In genomic region chr13:112987532-112987943, GRCm38 (mm10) we compare ENCODE assay signal across 8 mouse cellular contexts. TPM values are rescaled to one million over a fixed set of nuclear protein-coding genes. Genes with fewer than 3 reads are reported as not detected.
A peak's percentile ranks its signal among the peaks of the same experiment; 100 is the strongest.
DNase-seq lines count a peak whose midpoint lies in the region; ATAC-seq and TF ChIP-seq lines count a peak whose summit lies in the region.

Gene Ccno, plus strand, starts transcription at chr13:112987802.

- TF ChIP-seq CTCF in bone marrow, adult 2 months (IDR thresholded peaks at IDR 0.05; ENCODE audit: control insufficient read depth, insufficient read depth, low read length): no peak

- peaks cover 67% of the 10 kb centered on the region for H3K27me3 ChIP-seq in embryonic facial prominence, embryonic 15.5 days
- peaks cover 73% of the 10 kb centered on the region for H3K27me3 ChIP-seq in limb, embryonic 13.5 days
- H3K27me3 ChIP-seq in midbrain, embryonic 16.5 days (ENCODE audit: control insufficient read depth, insufficient read depth, low read depth, low read length): peaks cover 39% of the 10 kb centered on the region

- peak within 1 kb of the TSS; percentile 84 for H3K4me3 ChIP-seq in bone marrow, adult 2 months (replicated peaks; ENCODE audit: control insufficient read depth, low read depth, low read length)
- H3K4me3 ChIP-seq in embryonic facial prominence, embryonic 15.5 days (replicated peaks): peak within 1 kb of the TSS; percentile 54
- peak within 1 kb of the TSS; percentile 56 for H3K4me3 ChIP-seq in limb, embryonic 13.5 days
- peak within 1 kb of the TSS; percentile 65 for H3K4me3 ChIP-seq in midbrain, embryonic 16.5 days (ENCODE audit: low read depth, low read length)

- peak; percentile 75; the same call in 1 of the 2 replicates for TF ChIP-seq POLR2A in bone marrow, adult 2 months (IDR thresholded peaks at IDR 0.05; ENCODE audit: borderline replicate concordance, control insufficient read depth, low read depth, low read length)

- 1% methylated on average over 47 of the region's 47 CpGs for WGBS in bone marrow, adult 2 months
- WGBS in embryonic facial prominence, embryonic 15.5 days: under 1% methylated on average over 47 of the region's 47 CpGs
- WGBS in limb, embryonic 13.5 days: 0% methylated on average over 44 of the region's 47 CpGs
- WGBS in midbrain, embryonic 16.5 days: 2% methylated on average over 35 of the region's 47 CpGs

- H3K4me2 ChIP-seq in embryonic facial prominence, embryonic 15.5 days (replicated peaks): peak within 1 kb of the TSS; percentile 99
- H3K4me2 ChIP-seq in limb, embryonic 13.5 days (replicated peaks): peak within 1 kb of the TSS; percentile 94
- H3K4me2 ChIP-seq in midbrain, embryonic 16.5 days (ENCODE audit: low read length): peak within 1 kb of the TSS; percentile 98

- DNase-seq in A20 (ENCODE audit: low read depth, low spot score): peak; percentile 94
- DNase-seq in heart, adult 8-10 months (ENCODE audit: low spot score): peak; percentile 88
- peak; percentile 96 for DNase-seq in kidney, adult 9 months
- peak; percentile 41 to 79 for DNase-seq in spleen, postnatal 10 days (ENCODE audit: low spot score in 2 of 2)

- H3K27ac ChIP-seq in bone marrow, adult 2 months (ENCODE audit: control insufficient read depth, insufficient read depth, low read depth, low read length, poor library complexity): peak within 1 kb of the TSS; percentile 80
- no peak within 1 kb of the TSS for H3K27ac ChIP-seq in embryonic facial prominence, embryonic 15.5 days (replicated peaks)
- no peak within 1 kb of the TSS for H3K27ac ChIP-seq in limb, embryonic 13.5 days
- no peak within 1 kb of the TSS for H3K27ac ChIP-seq in midbrain, embryonic 16.5 days (ENCODE audit: low read length)

- peaks cover 5% of the 10 kb centered on the region; the same call in 1 of the 2 replicates for H3K4me1 ChIP-seq in bone marrow, adult 2 months (ENCODE audit: control insufficient read depth, insufficient read depth, low read length)
- peaks cover 41% of the 10 kb centered on the region for H3K4me1 ChIP-seq in embryonic facial prominence, embryonic 15.5 days
- H3K4me1 ChIP-seq in limb, embryonic 13.5 days: peaks cover 46% of the 10 kb centered on the region
- peaks cover 28% of the 10 kb centered on the region for H3K4me1 ChIP-seq in midbrain, embryonic 16.5 days (ENCODE audit: control insufficient read depth, insufficient read depth, low read length)

- peak; percentile 98 for ATAC-seq in embryonic facial prominence, embryonic 15.5 days (ENCODE audit: insufficient number of reproducible peaks, low FRiP score, low TSS enrichment, low read depth)
- ATAC-seq in limb, embryonic 13.5 days (ENCODE audit: low FRiP score, low read depth): peak; percentile 98
- ATAC-seq in midbrain, embryonic 16.5 days: peak; percentile 96

- H3K9me3 ChIP-seq in embryonic facial prominence, embryonic 15.5 days (replicated peaks): no peaks in the 10 kb centered on the region
- no peaks in the 10 kb centered on the region for H3K9me3 ChIP-seq in limb, embryonic 13.5 days
- no peaks in the 10 kb centered on the region for H3K9me3 ChIP-seq in midbrain, embryonic 16.5 days (replicated peaks; ENCODE audit: control insufficient read depth, low read length, poor library complexity, severe bottlenecking)

- H3K9ac ChIP-seq in embryonic facial prominence, embryonic 15.5 days: peak within 1 kb of the TSS; percentile 46
- peak within 1 kb of the TSS; percentile 69 for H3K9ac ChIP-seq in limb, embryonic 13.5 days
- H3K9ac ChIP-seq in midbrain, embryonic 16.5 days (ENCODE audit: low read depth, low read length): peak within 1 kb of the TSS; percentile 66

- no peaks in the 10 kb centered on the region for H3K36me3 ChIP-seq in embryonic facial prominence, embryonic 15.5 days
- no peaks in the 10 kb centered on the region for H3K36me3 ChIP-seq in limb, embryonic 13.5 days
- H3K36me3 ChIP-seq in midbrain, embryonic 16.5 days (ENCODE audit: control insufficient read depth, insufficient read depth, low read length): no peaks in the 10 kb centered on the region

RNA-seq across cellular contexts. Expression of gene Ccno, which starts in this region (rescaled TPM):
- 3.8 and 4.0 TPM in 2 replicates for polyA plus RNA-seq in bone marrow, adult 2 months (2011; ENCODE audit: insufficient read depth, insufficient read length, low replicate concordance, missing spikeins)
- 10.8 and 26.9 TPM in 2 replicates for polyA plus RNA-seq in embryonic facial prominence, embryonic 15.5 days (2015; fragmentation: Nextera tagmentation; extraction: Ambion mirVana)
- total RNA-seq in heart, adult 8-10 months (2022): under 1 TPM in 2 of 4 experiments, not detected in 2; 0.16 to 0.50 TPM
- 0.23 and 0.29 TPM in 2 replicates for polyA plus RNA-seq in limb, embryonic 13.5 days (2015; fragmentation: Nextera tagmentation; extraction: Ambion mirVana)
- polyA plus RNA-seq in midbrain, embryonic 16.5 days (2015; fragmentation: Nextera tagmentation; extraction: Ambion mirVana): 1.2 and 1.5 TPM in 2 replicates

Comparison
In these comparisons a context has a peak if more than half of its experiments do, and no peak if none do; other contexts are left out.
1. Peak in DNase-seq in heart, adult 8-10 months; RNA of the gene not detected or under 1 TPM.
2. Peak in ATAC-seq, H3K4me3 ChIP-seq, H3K9ac ChIP-seq and H3K4me2 ChIP-seq in limb, embryonic 13.5 days; RNA of the gene not detected or under 1 TPM.